In genomic region chr5:134437459-134437827, GRCm38 (mm10) we compare ENCODE assay signal across 8 mouse cellular contexts. TPM values are rescaled to one million over a fixed set of nuclear protein-coding genes. Genes with fewer than 3 reads are reported as not detected.
DNase-seq lines count a peak whose midpoint lies in the region; ATAC-seq and TF ChIP-seq lines count a peak whose summit lies in the region.

No protein-coding gene starts in this region.

- H3K27ac ChIP-seq in intestine, embryonic 14.5 days (ENCODE audit: low read depth): 0 out of 2 replicates have a peak overlapping the region, but pooled peaks have one; percentile 7

- peak; percentile 12 to 16 for DNase-seq in left cerebral cortex, adult 18-20 months (ENCODE audit: low spot score in 2 of 2)
- DNase-seq in left cerebral cortex, adult 11 months (ENCODE audit: low spot score): no peak
- peak; percentile 80 for DNase-seq in gastrocnemius, adult 18-20 months (ENCODE audit: low spot score)
- DNase-seq in intestine, embryonic 14.5 days (ENCODE audit: low spot score): no peak
- peak; percentile 31 for DNase-seq in lung, adult 2 months
- DNase-seq in ovary, postnatal 36 days (ENCODE audit: low spot score): peak; percentile 81
- no peak for DNase-seq in urinary bladder, adult 18-20 months (ENCODE audit: low spot score in 2 of 2)

- H3K4me2 ChIP-seq in intestine, embryonic 14.5 days (ENCODE audit: low read length): no peak overlapping the region

- peaks cover 47% of the 10 kb centered on the region for H3K4me1 ChIP-seq in intestine, embryonic 14.5 days (replicated peaks; ENCODE audit: control insufficient read depth, insufficient read depth, low read length)
- H3K4me1 ChIP-seq in lung, adult 2 months (ENCODE audit: control insufficient read depth, insufficient read depth, low read length): peaks cover 8% of the 10 kb centered on the region

- H3K27me3 ChIP-seq in intestine, embryonic 14.5 days (replicated peaks; ENCODE audit: control insufficient read depth, insufficient read depth, low read length): no peaks in the 10 kb centered on the region

- TF ChIP-seq CTCF in lung, adult 2 months (IDR thresholded peaks at IDR 0.05; ENCODE audit: insufficient read depth, low read length): no peak

- peaks cover 11% of the 10 kb centered on the region; the same call in 1 of the 2 replicates for H3K36me3 ChIP-seq in intestine, embryonic 14.5 days (ENCODE audit: control insufficient read depth, insufficient read depth, low read length)

- TF ChIP-seq POLR2A in lung, adult 2 months (IDR thresholded peaks at IDR 0.05; ENCODE audit: borderline replicate concordance, extremely low read depth, low read depth, low read length): no peak

- 80% methylated on average over 14 of the region's 14 CpGs for WGBS in intestine, embryonic 14.5 days
- 20% methylated on average over 14 of the region's 14 CpGs for WGBS in lung, adult 2 months

- H3K9ac ChIP-seq in intestine, embryonic 14.5 days (ENCODE audit: low read length): no peak overlapping the region

- peak; percentile 77 for ATAC-seq in activated CD4-positive, CD25-positive, alpha-beta regulatory T cell, adult 4 months
- ATAC-seq in intestine, embryonic 14.5 days (replicated peaks; ENCODE audit: low FRiP score, low TSS enrichment, low read depth): no peak

- H3K4me3 ChIP-seq in intestine, embryonic 14.5 days (ENCODE audit: low read depth, low read length): no peak overlapping the region
- H3K4me3 ChIP-seq in lung, adult 2 months (replicated peaks; ENCODE audit: extremely low read depth, low read depth, low read length): no peak overlapping the region

- H3K9me3 ChIP-seq in intestine, embryonic 14.5 days (ENCODE audit: control insufficient read depth, low read length): no peaks in the 10 kb centered on the region

RNA-seq across cellular contexts. Expression of gene Gtf2ird1, which starts 19.1 kb away (rescaled TPM):
- total RNA-seq in left cerebral cortex, adult 18-20 months (2021): 10 to 100 TPM; 37.4 to 56.6 TPM
- polyA plus RNA-seq in activated CD4-positive, CD25-positive, alpha-beta regulatory T cell, adult 4 months (2017; shearing (Covaris generic)): 1 to 10 TPM; 7.5 to 7.9 TPM
- 10 to 100 TPM; 10.9 to 19.9 TPM for total RNA-seq in gastrocnemius, adult 18-20 months (2021)
- 85.9 and 101 TPM in 2 replicates for polyA plus RNA-seq in intestine, embryonic 14.5 days (2014; fragmentation: Nextera tagmentation; extraction: Ambion mirVana)
- 16.8 and 23.4 TPM in 2 replicates for polyA plus RNA-seq in lung, adult 2 months (2012; rRNA removed)

Comparison
In these comparisons a context has a peak if more than half of its experiments do, and no peak if none do; other contexts are left out.
1. DNase-seq: peak in left cerebral cortex, adult 18-20 months (2 of 2), gastrocnemius, adult 18-20 months (single experiment), lung, adult 2 months (single experiment) and ovary, postnatal 36 days (single experiment); none in left cerebral cortex, adult 11 months (single experiment), intestine, embryonic 14.5 days (single experiment) and urinary bladder, adult 18-20 months (0 of 2).